Mouse (Mus musculus): ENCODE results near the gene Kremen1. TPM values are rescaled to one million over a fixed set of nuclear protein-coding genes. Genes with fewer than 3 reads are reported as not detected.

Kremen1 gene
- polyA plus RNA-seq, 1 experiment from 2014 or later, result 18.3 TPM

DNA sequence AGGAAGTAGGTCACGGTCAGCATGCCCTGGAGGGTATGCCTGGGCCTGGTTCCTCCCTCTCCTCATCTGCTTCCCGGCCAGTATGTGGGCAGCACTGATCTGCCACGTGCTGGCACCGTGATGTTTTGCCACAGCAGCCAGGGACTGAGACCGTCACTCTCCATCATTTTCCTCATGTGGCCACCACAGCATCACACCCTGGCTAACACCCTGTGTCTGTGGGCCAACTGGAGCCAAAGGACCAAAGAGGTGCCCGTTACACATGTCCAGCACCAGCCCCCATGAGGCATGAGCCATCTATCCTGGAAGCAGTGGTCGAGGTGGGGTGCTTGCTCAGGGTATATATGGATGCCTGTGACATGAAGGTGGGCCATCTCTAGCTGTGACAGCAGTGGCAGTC lies 86.2 kb downstream of the Kremen1 start:
- no peak overlapping the region for H3K4me3 ChIP-seq (replicated peaks; ENCODE audit: low read depth, low read length)
- no peak overlapping the region for H3K9ac ChIP-seq (ENCODE audit: low read depth, low read length)
- no peak for TF ChIP-seq CTCF (IDR thresholded peaks at IDR 0.05; ENCODE audit: low read depth)
- ATAC-seq (replicated peaks; ENCODE audit: low FRiP score, low read depth) (no peak), DNase-seq (ENCODE audit: low spot score) (no peak)
- H3K4me2 ChIP-seq (ENCODE audit: low read length), result no peak overlapping the region
- H3K4me1 ChIP-seq (replicated peaks; ENCODE audit: insufficient read depth, low read length), result no peaks in the 10 kb centered on the region
- 86% methylated on average over 7 of the region's 7 CpGs for WGBS
- H3K9me3 ChIP-seq (replicated peaks; ENCODE audit: low read length), result no peaks in the 10 kb centered on the region
- no peaks in the 10 kb centered on the region for H3K27me3 ChIP-seq (ENCODE audit: insufficient read depth, low read length)
- H3K27ac ChIP-seq, result no peak overlapping the region
- no peaks in the 10 kb centered on the region for H3K36me3 ChIP-seq (ENCODE audit: insufficient read depth, low read length)

DNA sequence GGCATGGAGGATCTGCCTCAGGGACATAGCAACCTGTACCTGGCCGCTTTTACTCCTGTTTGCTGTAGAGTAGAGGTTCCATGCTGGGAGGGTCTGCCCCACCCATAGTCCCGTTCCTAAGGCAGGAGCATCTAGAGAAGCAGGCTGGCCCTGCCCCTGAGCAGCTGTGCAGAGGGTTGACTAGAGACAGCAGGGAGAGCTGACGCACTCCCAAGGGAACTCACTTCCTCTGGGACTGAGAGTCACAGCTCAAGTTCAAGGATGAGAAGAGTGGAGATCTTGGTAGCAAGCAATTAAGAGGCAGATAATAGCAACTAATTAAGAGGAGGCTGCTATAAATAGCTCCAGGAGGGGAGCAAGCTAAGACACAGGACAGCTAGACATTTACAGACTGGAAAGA lies 88.5 kb downstream of the Kremen1 start:
- Histone ChIP-seq H3K36me3 (ENCODE audit: insufficient read depth, low read length) (no peaks in the 10 kb centered on the region), H3K4me3 (replicated peaks; ENCODE audit: low read depth, low read length) (no peak overlapping the region), H3K4me1 (replicated peaks; ENCODE audit: insufficient read depth, low read length) (no peaks in the 10 kb centered on the region), H3K4me2 (ENCODE audit: low read length) (no peak overlapping the region), H3K9ac (ENCODE audit: low read depth, low read length) (no peak overlapping the region), H3K9me3 (replicated peaks; ENCODE audit: low read length) (no peaks in the 10 kb centered on the region), H3K27me3 (ENCODE audit: insufficient read depth, low read length) (no peaks in the 10 kb centered on the region), H3K27ac (no peak overlapping the region; the same call in 1 of the 2 replicates)
- DNase-seq (ENCODE audit: low spot score) (no peak), ATAC-seq (replicated peaks; ENCODE audit: low FRiP score, low read depth) (0 out of 2 replicates have a peak, but pooled peaks have one; percentile 33)
- TF ChIP-seq CTCF (IDR thresholded peaks at IDR 0.05; ENCODE audit: low read depth), result no peak
- 45% methylated on average over 3 of the region's 3 CpGs for WGBS

DNA sequence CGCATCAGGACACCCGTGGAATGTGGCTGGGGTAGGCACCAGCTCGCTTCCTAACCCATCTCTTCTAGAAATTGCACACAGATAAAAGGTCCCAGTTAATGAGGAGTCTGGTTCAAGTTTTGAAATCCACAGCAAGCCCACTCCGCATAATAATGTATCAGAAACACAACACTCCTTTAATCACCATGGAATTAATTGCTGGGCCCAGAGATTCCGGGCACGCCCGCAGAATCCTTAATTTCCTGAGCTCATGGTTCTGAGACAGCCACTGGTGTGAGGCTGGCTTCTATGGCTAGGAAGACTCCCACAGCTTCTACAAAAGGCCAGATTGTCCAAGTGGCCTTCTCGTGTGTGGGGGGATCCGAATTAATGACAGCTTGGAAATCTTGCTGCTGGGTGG lies 94.0 kb downstream of the Kremen1 start:
- no peak overlapping the region for H3K4me3 ChIP-seq (replicated peaks; ENCODE audit: low read depth, low read length)
- no peaks in the 10 kb centered on the region for H3K36me3 ChIP-seq (ENCODE audit: insufficient read depth, low read length)
- no peak overlapping the region for H3K9ac ChIP-seq (ENCODE audit: low read depth, low read length)
- no peaks in the 10 kb centered on the region for H3K9me3 ChIP-seq (replicated peaks; ENCODE audit: low read length)
- H3K27me3 ChIP-seq (ENCODE audit: insufficient read depth, low read length), result no peaks in the 10 kb centered on the region
- no peak overlapping the region for H3K4me2 ChIP-seq (ENCODE audit: low read length)
- no peak for ATAC-seq (replicated peaks; ENCODE audit: low FRiP score, low read depth)
- no peak for DNase-seq (ENCODE audit: low spot score)
- H3K4me1 ChIP-seq (replicated peaks; ENCODE audit: insufficient read depth, low read length), result 0 out of 2 replicates have a peak, but pooled peaks cover 7% of the 10 kb centered on the region
- 58% methylated on average over 9 of the region's 9 CpGs for WGBS
- TF ChIP-seq CTCF (IDR thresholded peaks at IDR 0.05; ENCODE audit: low read depth), result no peak
- H3K27ac ChIP-seq, result no peak overlapping the region

DNA sequence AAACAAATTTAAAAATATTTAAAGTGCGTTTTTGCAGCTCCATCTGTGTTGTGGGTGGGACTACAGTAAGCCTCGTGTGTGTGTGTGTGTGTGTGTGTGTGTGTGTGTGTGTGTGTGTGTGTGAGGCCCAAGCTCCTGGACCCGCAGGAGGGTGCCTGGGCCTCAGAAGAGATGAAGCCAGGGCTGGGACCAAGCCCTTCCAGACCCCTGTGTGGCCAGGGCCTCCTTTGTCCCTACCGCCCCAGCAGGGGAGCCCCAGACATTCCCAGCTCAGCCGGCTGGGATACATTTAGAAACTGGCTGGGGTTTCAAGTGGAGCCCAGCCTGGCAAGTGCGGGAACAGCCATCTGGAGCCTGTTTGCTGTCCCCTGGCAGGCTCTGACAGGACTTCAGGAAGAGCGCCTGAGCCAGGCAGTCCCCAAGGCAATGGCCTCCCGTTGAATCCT lies 95.9 kb downstream of the Kremen1 start:
- Histone ChIP-seq H3K4me2 (ENCODE audit: low read length) (no peak overlapping the region), H3K27ac (no peak overlapping the region), H3K4me3 (replicated peaks; ENCODE audit: low read depth, low read length) (no peak overlapping the region), H3K9me3 (replicated peaks; ENCODE audit: low read length) (no peaks in the 10 kb centered on the region), H3K4me1 (replicated peaks; ENCODE audit: insufficient read depth, low read length) (0 out of 2 replicates have a peak, but pooled peaks cover 7% of the 10 kb centered on the region), H3K27me3 (ENCODE audit: insufficient read depth, low read length) (no peaks in the 10 kb centered on the region), H3K36me3 (ENCODE audit: insufficient read depth, low read length) (no peaks in the 10 kb centered on the region), H3K9ac (ENCODE audit: low read depth, low read length) (0 out of 2 replicates have a peak overlapping the region, but pooled peaks have one; percentile 15)
- ATAC-seq (replicated peaks; ENCODE audit: low FRiP score, low read depth), result no peak
- TF ChIP-seq CTCF (IDR thresholded peaks at IDR 0.05; ENCODE audit: low read depth), result no peak
- WGBS, result 41% methylated on average over 8 of the region's 8 CpGs
- DNase-seq (ENCODE audit: low spot score), result no peak

DNA sequence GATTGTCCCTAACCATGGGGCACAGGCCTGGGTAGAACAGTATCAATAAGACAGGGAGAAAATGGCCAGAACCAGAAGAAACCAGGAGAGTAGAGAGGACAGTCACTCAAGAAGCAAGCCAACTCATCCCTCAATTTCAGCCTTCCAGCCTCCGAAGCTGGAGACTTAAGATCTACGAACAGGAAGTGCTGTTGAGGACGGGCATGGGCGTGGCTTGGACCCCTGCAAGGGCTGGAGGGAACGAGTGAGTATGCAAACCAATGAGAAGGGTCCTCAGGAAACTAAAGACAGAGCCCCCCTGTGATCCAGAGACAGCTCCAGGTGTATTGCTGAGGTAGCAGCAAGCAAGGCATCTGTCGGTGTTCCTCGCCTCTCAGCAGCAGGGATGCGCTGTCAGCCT lies 97.0 kb downstream of the Kremen1 start:
- Histone ChIP-seq H3K9ac (ENCODE audit: low read depth, low read length) (no peak overlapping the region), H3K4me1 (replicated peaks; ENCODE audit: insufficient read depth, low read length) (0 out of 2 replicates have a peak, but pooled peaks cover 7% of the 10 kb centered on the region), H3K27ac (no peak overlapping the region), H3K36me3 (ENCODE audit: insufficient read depth, low read length) (no peaks in the 10 kb centered on the region), H3K9me3 (replicated peaks; ENCODE audit: low read length) (no peaks in the 10 kb centered on the region), H3K27me3 (ENCODE audit: insufficient read depth, low read length) (no peaks in the 10 kb centered on the region), H3K4me2 (ENCODE audit: low read length) (no peak overlapping the region), H3K4me3 (replicated peaks; ENCODE audit: low read depth, low read length) (no peak overlapping the region)
- DNase-seq (ENCODE audit: low spot score) (no peak), ATAC-seq (replicated peaks; ENCODE audit: low FRiP score, low read depth) (no peak)
- no peak for TF ChIP-seq CTCF (IDR thresholded peaks at IDR 0.05; ENCODE audit: low read depth)
- WGBS, result 31% methylated on average over 8 of the region's 8 CpGs

DNA sequence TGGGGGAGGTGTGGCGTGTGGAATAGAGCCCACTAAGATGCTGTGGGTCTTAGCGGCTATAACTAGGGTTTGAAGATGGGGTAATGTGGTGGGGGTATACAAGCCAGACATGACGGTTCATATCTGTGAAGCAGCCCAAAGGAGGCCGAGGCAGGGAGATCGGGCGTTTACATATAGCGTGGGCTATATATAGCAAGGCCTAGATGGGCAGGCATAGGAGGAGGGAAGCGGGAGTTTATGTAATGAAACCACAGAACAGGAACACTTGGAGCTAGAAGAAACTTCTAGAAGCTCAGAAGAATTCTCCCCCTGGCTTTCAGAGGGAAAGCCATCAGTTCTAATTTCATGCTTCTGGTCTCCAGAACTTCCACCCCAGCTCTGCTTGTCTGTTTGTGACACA lies 97.9 kb downstream of the Kremen1 start:
- 91% methylated on average over 8 of the region's 8 CpGs for WGBS
- H3K9ac ChIP-seq (ENCODE audit: low read depth, low read length), result no peak overlapping the region
- no peak overlapping the region for H3K4me2 ChIP-seq (ENCODE audit: low read length)

More for the DNA sequence above, 97.9 kb downstream of the Kremen1 start:
- Histone ChIP-seq H3K4me1 (replicated peaks; ENCODE audit: insufficient read depth, low read length) (0 out of 2 replicates have a peak, but pooled peaks cover 7% of the 10 kb centered on the region), H3K27ac (no peak overlapping the region), H3K27me3 (ENCODE audit: insufficient read depth, low read length) (no peaks in the 10 kb centered on the region), H3K9me3 (replicated peaks; ENCODE audit: low read length) (no peaks in the 10 kb centered on the region), H3K36me3 (ENCODE audit: insufficient read depth, low read length) (no peaks in the 10 kb centered on the region), H3K4me3 (replicated peaks; ENCODE audit: low read depth, low read length) (no peak overlapping the region)
- no peak for ATAC-seq (replicated peaks; ENCODE audit: low FRiP score, low read depth)
- TF ChIP-seq CTCF (IDR thresholded peaks at IDR 0.05; ENCODE audit: low read depth), result no peak
- no peak for DNase-seq (ENCODE audit: low spot score)

All from kidney, postnatal 0 days (tissue).